Mouse (Mus musculus) MEL (cell line): ENCODE results near the gene Fermt2. TPM values are rescaled to one million over a fixed set of nuclear protein-coding genes. Genes with fewer than 3 reads are reported as not detected.
"Not testable (repeated sequence)": the region's sequence is repeated elsewhere in the genome, so short reads cannot be mapped to it uniquely, and the experiment has no call there.

Experiments
- DNase-seq: peaks from one replicate; pipeline ENCODE4 v3.0.0; 2011; ENCODE audit warnings: low read depth, low spot score
- H3K27ac ChIP-seq: 2 replicates; pipeline ENCODE4 v1.5.1; 2012; ENCODE audit warnings: low read depth, mild to moderate bottlenecking, control low read depth, low read length, moderate library complexity; ENCODE audit not compliant: control insufficient read depth
- H3K27me3 ChIP-seq, 2 experiments: fragments of 150-350 bp in 1 of 2; sonication (generic) in 1 of 2; 2 replicates each; pipeline ENCODE4 v1.6.1; 2012; ENCODE audit warnings: low read length in 2 of 2, mild to moderate bottlenecking in 2 of 2, improper control_type of control experiment in 1 of 2, moderate library complexity in 1 of 2; ENCODE audit not compliant: insufficient read depth in 2 of 2, control insufficient read depth in 1 of 2
- H3K36me3 ChIP-seq, 2 experiments: 2 replicates each; pipeline ENCODE4 v1.6.1; 2012 to 2014; ENCODE audit warnings: low read length in 2 of 2, improper control_type of control experiment in 1 of 2, inconsistent platforms in 1 of 2, mild to moderate bottlenecking in 1 of 2; ENCODE audit not compliant: insufficient read depth in 2 of 2, control insufficient read depth in 1 of 2
- H3K4me1 ChIP-seq, 2 experiments: fragments of 150-350 bp in 1 of 2; sonication (generic) in 1 of 2; 2 replicates each; pipeline ENCODE4 v1.6.1; 2012; ENCODE audit warnings: low read length in 2 of 2, improper control_type of control experiment in 1 of 2, mild to moderate bottlenecking in 1 of 2; ENCODE audit not compliant: insufficient read depth in 2 of 2, control insufficient read depth in 1 of 2
- H3K4me3 ChIP-seq, 2 experiments: fragments of 150-350 bp in 1 of 2; sonication (generic) in 1 of 2; 2 replicates each; pipeline ENCODE4 v1.5.1; 2012; ENCODE audit warnings: low read depth in 2 of 2, low read length in 2 of 2, mild to moderate bottlenecking in 2 of 2, moderate library complexity in 2 of 2, control low read depth in 1 of 2, improper control_type of control experiment in 1 of 2; ENCODE audit not compliant: control insufficient read depth in 1 of 2, insufficient read depth in 1 of 2
- H3K79me2 ChIP-seq: 2 replicates; pipeline ENCODE4 v1.6.1; 2012; ENCODE audit warnings: mild to moderate bottlenecking, low read length, moderate library complexity; ENCODE audit not compliant: control insufficient read depth, poor library complexity, insufficient read depth
- H3K9ac ChIP-seq: 2 replicates; pipeline ENCODE4 v1.6.1; 2012; ENCODE audit warnings: low read depth, mild to moderate bottlenecking, control low read depth, low read length, moderate library complexity; ENCODE audit not compliant: control insufficient read depth, poor library complexity, severe bottlenecking
- H3K9me3 ChIP-seq: fragments of 150-350 bp; sonication (generic); replicated peaks from 2 replicates; pipeline ENCODE4 v1.6.1; 2012; ENCODE audit warnings: mild to moderate bottlenecking, low read length, improper control_type of control experiment, moderate library complexity; ENCODE audit not compliant: insufficient read depth
- CTCF ChIP-seq, 3 experiments: IDR thresholded peaks in 2 of 3; conservative IDR thresholded peaks in 1 of 3; 2 replicates each; pipeline ENCODE4 v1.5.1; 2011 to 2012; ENCODE audit warnings: low read length in 3 of 3, low read depth in 2 of 3, mild to moderate bottlenecking in 2 of 3, improper control_type of control experiment in 1 of 3, inconsistent platforms in 1 of 3, mixed read lengths in 1 of 3, moderate library complexity in 1 of 3; ENCODE audit not compliant: control insufficient read depth in 1 of 3, insufficient read depth in 1 of 3, poor library complexity in 1 of 3, severe bottlenecking in 1 of 3
- ELF1 ChIP-seq: IDR thresholded peaks from 2 replicates; pipeline ENCODE4 v1.6.1; 2014; ENCODE audit warnings: low read depth, mild to moderate bottlenecking, inconsistent platforms, low read length, improper control_type of control experiment, moderate library complexity
- HCFC1 ChIP-seq: IDR thresholded peaks from 2 replicates; pipeline ENCODE4 v1.6.1; 2012; ENCODE audit warnings: low read depth, mild to moderate bottlenecking, inconsistent platforms, low read length, improper control_type of control experiment, moderate library complexity
- JUND ChIP-seq: IDR thresholded peaks from 2 replicates; pipeline ENCODE4 v1.6.1; 2011; ENCODE audit warnings: low read depth, mild to moderate bottlenecking, improper control_type of control experiment, low read length
- MAFK ChIP-seq: IDR thresholded peaks from 2 replicates; pipeline ENCODE4 v1.6.1; 2011; ENCODE audit warnings: low read depth, mild to moderate bottlenecking, low read length, improper control_type of control experiment, borderline replicate concordance
- MAZ ChIP-seq: IDR thresholded peaks from 2 replicates; pipeline ENCODE4 v1.6.1; 2012; ENCODE audit warnings: low read depth, mild to moderate bottlenecking, inconsistent platforms, low read length, improper control_type of control experiment
- MEF2A ChIP-seq: IDR thresholded peaks from 2 replicates; pipeline ENCODE4 v1.6.1; 2014; ENCODE audit warnings: low read depth, mild to moderate bottlenecking, inconsistent platforms, low read length, improper control_type of control experiment; ENCODE audit not compliant: poor library complexity, insufficient replicate concordance, severe bottlenecking; ENCODE audit errors: extremely low read depth
- MXI1 ChIP-seq: IDR thresholded peaks from 2 replicates; pipeline ENCODE4 v1.6.1; 2011; ENCODE audit warnings: mild to moderate bottlenecking, low read depth, low read length, improper control_type of control experiment
- MYB ChIP-seq: IDR thresholded peaks from 2 replicates; pipeline ENCODE4 v1.6.1; 2011; ENCODE audit warnings: mild to moderate bottlenecking, low read depth, low read length, improper control_type of control experiment
- NRF1 ChIP-seq: IDR thresholded peaks from 2 replicates; pipeline ENCODE4 v1.6.1; 2014; ENCODE audit warnings: low read depth, mild to moderate bottlenecking, inconsistent platforms, low read length, improper control_type of control experiment, moderate library complexity; ENCODE audit not compliant: poor library complexity, insufficient read depth, severe bottlenecking
- POLR2A ChIP-seq, 2 experiments: IDR thresholded peaks; 2 replicates each; pipeline ENCODE4 v1.6.1; 2011 to 2012; ENCODE audit warnings: low read length in 2 of 2, mild to moderate bottlenecking in 2 of 2, control low read depth in 1 of 2, improper control_type of control experiment in 1 of 2, low read depth in 1 of 2, moderate library complexity in 1 of 2; ENCODE audit not compliant: control insufficient read depth in 1 of 2, insufficient read depth in 1 of 2, poor library complexity in 1 of 2
- POLR2AphosphoS2 ChIP-seq: IDR thresholded peaks from 2 replicates; pipeline ENCODE4 v1.6.1; 2011; ENCODE audit warnings: low read length, improper control_type of control experiment
- POLR2AphosphoS5 ChIP-seq: IDR thresholded peaks from 2 replicates; pipeline ENCODE4 v1.6.1; 2012; ENCODE audit warnings: low read depth, borderline replicate concordance, mild to moderate bottlenecking, inconsistent platforms, low read length, moderate library complexity, mixed read lengths
- RCOR1 ChIP-seq: IDR thresholded peaks from 2 replicates; pipeline ENCODE4 v1.6.1; 2012; ENCODE audit warnings: low read depth, mild to moderate bottlenecking, inconsistent platforms, low read length, improper control_type of control experiment
- TAL1 ChIP-seq: IDR thresholded peaks from 2 replicates; pipeline ENCODE4 v1.6.1; 2012; ENCODE audit warnings: mild to moderate bottlenecking, inconsistent platforms, low read length, moderate library complexity, mixed read lengths
- TBP ChIP-seq: IDR thresholded peaks from 2 replicates; pipeline ENCODE4 v1.8.0; 2011; ENCODE audit warnings: low read depth, low read length, improper control_type of control experiment
- TCF12 ChIP-seq: IDR thresholded peaks from 2 replicates; pipeline ENCODE4 v1.6.1; 2014; ENCODE audit warnings: low read depth, mild to moderate bottlenecking, inconsistent platforms, low read length, improper control_type of control experiment, moderate library complexity
- USF2 ChIP-seq, 2 experiments: IDR thresholded peaks; 2 replicates each; pipeline ENCODE4 v1.6.1; 2011 to 2012; ENCODE audit warnings: improper control_type of control experiment in 2 of 2, low read length in 2 of 2, borderline replicate concordance in 1 of 2, inconsistent platforms in 1 of 2, low read depth in 1 of 2, mild to moderate bottlenecking in 1 of 2; ENCODE audit not compliant: insufficient read depth in 1 of 2
- ZC3H11A ChIP-seq: IDR thresholded peaks from 2 replicates; pipeline ENCODE4 v1.6.1; 2012; ENCODE audit warnings: low read depth, mild to moderate bottlenecking, inconsistent platforms, low read length, improper control_type of control experiment
- ZKSCAN1 ChIP-seq: IDR thresholded peaks from 2 replicates; pipeline ENCODE4 v1.6.1; 2012; ENCODE audit warnings: low read depth, mild to moderate bottlenecking, inconsistent platforms, low read length, improper control_type of control experiment, moderate library complexity
- polyA plus RNA-seq, 2 experiments: library from polyadenylated mRNA; stranded (reverse) in 1 of 2; unstranded in 1 of 2; fragments of >175 nt in 1 of 2; fragments of >200 nt in 1 of 2; gene quantifications; 2 replicates each; pipeline versions ENCODE4 v1.2.1 to v1.2.4; 2012; ENCODE audit warnings: low replicate concordance in 2 of 2, low read depth in 1 of 2; ENCODE audit not compliant: insufficient read length in 2 of 2, insufficient read depth in 1 of 2, missing spikeins in 1 of 2
- total RNA-seq: library from RNA; depleted of rRNA; stranded (reverse); fragments of 300-350 nt; gene quantifications from 2 replicates; pipeline ENCODE4 v1.2.3, GENCODE M21; 2012

Gene Fermt2
- total and polyA plus RNA-seq, 3 experiments: not detected

DNA sequence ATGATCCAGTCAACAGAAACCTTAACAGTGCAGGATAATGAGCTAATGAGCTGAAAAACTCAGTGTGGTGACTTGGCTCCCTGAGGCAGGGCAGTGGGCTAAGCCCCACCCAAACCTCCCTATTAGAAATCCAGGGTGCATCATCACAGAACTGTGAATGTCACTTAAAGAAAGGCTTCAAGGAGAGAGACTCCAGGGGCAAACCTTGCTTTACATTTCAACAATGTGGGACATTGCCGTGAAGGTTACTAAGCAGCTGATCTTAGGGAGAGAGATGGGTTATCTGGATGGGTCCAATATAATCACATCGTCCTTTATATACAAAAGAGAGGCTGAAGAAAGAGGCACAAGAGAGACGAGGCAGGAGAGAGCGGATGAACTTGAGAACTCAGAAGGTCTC is 36.0 kb downstream of the Fermt2 start:
- DNase-seq: no peak
- Histone ChIP-seq H3K4me1 (no peaks in the 10 kb centered on the region), H3K79me2 (no peaks in the 10 kb centered on the region), H3K36me3 (no peaks in the 10 kb centered on the region), H3K27me3 (no peaks in the 10 kb centered on the region), H3K27ac (no peak overlapping the region), H3K9ac (no peak overlapping the region), H3K4me3 (no peak overlapping the region), H3K9me3 (no peaks in the 10 kb centered on the region)
- TF ChIP-seq MAZ (no peak), POLR2AphosphoS2 (no peak), USF2 (IDR thresholded peaks at IDR 0.05; ENCODE audit: borderline replicate concordance in 1 of 2, insufficient read depth in 1 of 2, low read depth in 1 of 2, low read length in 2 of 2) (no peak), JUND (no peak)

- no peaks in the 10 kb centered on the region for H3K9me3 ChIP-seq
- DNase-seq: peak; percentile 3
- no peak overlapping the region for H3K9ac ChIP-seq
- no peaks in the 10 kb centered on the region for H3K4me1 ChIP-seq
- H3K79me2 ChIP-seq: no peaks in the 10 kb centered on the region
- no peaks in the 10 kb centered on the region for H3K27me3 ChIP-seq
- no peak for TF ChIP-seq ZC3H11A
- TF ChIP-seq CTCF (IDR thresholded peaks at IDR 0.05 in 2 of 3, conservative IDR thresholded peaks at IDR 0.05 in 1 of 3; ENCODE audit: control insufficient read depth in 1 of 3, insufficient read depth in 1 of 3, low read depth in 2 of 3, low read length in 3 of 3, poor library complexity in 1 of 3, severe bottlenecking in 1 of 3): peak in 1 of 3 experiments; percentile 20; a peak in 2 of 6 replicates
- no peak for TF ChIP-seq NRF1
- no peak for TF ChIP-seq MXI1
- TF ChIP-seq POLR2AphosphoS5: no peak
- H3K4me3 ChIP-seq: no peak overlapping the region
- no peaks in the 10 kb centered on the region for H3K36me3 ChIP-seq
- no peak overlapping the region for H3K27ac ChIP-seq
Measured at GRCm38 (mm10) chr14:45492668-45493067, 37.2 kb downstream of the Fermt2 start.

DNA sequence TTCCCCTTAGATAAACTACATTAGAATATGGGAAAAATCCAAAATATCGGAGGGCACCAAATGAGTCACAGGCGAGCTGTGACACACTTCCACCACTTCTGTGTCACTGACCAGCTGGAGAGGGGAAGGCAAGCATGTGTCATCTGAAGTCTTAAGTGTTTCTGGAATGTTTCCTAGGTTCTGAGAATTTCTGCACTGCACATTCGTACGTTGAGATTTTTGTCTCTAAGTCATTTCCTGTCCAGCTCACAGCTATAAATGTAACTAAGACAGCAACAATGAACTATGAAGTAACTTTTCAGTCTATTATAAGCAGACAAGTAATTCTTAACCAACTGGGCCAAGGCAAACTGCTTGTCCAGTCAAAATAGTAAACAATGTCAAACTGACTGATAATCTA is 37.9 kb downstream of the Fermt2 start:
- Histone ChIP-seq H3K9ac (no peak overlapping the region), H3K9me3 (no peaks in the 10 kb centered on the region), H3K36me3 (no peaks in the 10 kb centered on the region), H3K27ac (no peak overlapping the region), H3K4me1 (no peaks in the 10 kb centered on the region), H3K79me2 (no peaks in the 10 kb centered on the region), H3K27me3 (no peaks in the 10 kb centered on the region), H3K4me3 (no peak overlapping the region)
- no peak for DNase-seq
- TF ChIP-seq ELF1 (no peak), TCF12 (no peak), MAFK (no peak), POLR2A (IDR thresholded peaks at IDR 0.05; ENCODE audit: control insufficient read depth in 1 of 2, insufficient read depth in 1 of 2, low read depth in 1 of 2, low read length in 2 of 2, poor library complexity in 1 of 2) (no peak), TAL1 (no peak), MYB (no peak), USF2 (IDR thresholded peaks at IDR 0.05; ENCODE audit: borderline replicate concordance in 1 of 2, insufficient read depth in 1 of 2, low read depth in 1 of 2, low read length in 2 of 2) (no peak), HCFC1 (no peak), ZKSCAN1 (no peak), POLR2AphosphoS2 (no peak), RCOR1 (no peak), MEF2A (no peak), NRF1 (no peak), TBP (no peak)

GRCm38 (mm10) chr14:45487201-45487600 is 42.7 kb downstream of the Fermt2 start:
- H3K4me1 ChIP-seq, H3K9ac ChIP-seq, H3K79me2 ChIP-seq, H3K27me3 ChIP-seq, DNase-seq, H3K27ac ChIP-seq, H3K36me3 ChIP-seq, H3K4me3 ChIP-seq, H3K9me3 ChIP-seq: not testable (repeated sequence)
